Mouse (Mus musculus) stomach, embryonic 15.5 days (tissue): Measurements from ENCODE around the gene Foxi1. TPM values are rescaled to one million over a fixed set of nuclear protein-coding genes. Genes with fewer than 3 reads are reported as not detected.

ENCODE experiments used
- ATAC-seq: fragments of 200-750 bp; cut with Nextera tagmentation; 2 replicates; pipeline ENCODE4 v1.8.0; 2017; ENCODE audit warnings: low read depth, moderate number of reproducible peaks, moderate TSS enrichment; ENCODE audit not compliant: insufficient read depth, low FRiP score
- H3K27ac ChIP-seq: fragments of 300-500 bp; sonication (generic); 2 replicates; pipeline ENCODE4 v1.5.1; 2015; ENCODE audit warnings: mild to moderate bottlenecking, inconsistent platforms
- H3K27me3 ChIP-seq: fragments of 300-500 bp; sonication (generic); replicated peaks from 2 replicates; pipeline ENCODE4 v1.6.1; 2015; ENCODE audit warnings: inconsistent platforms
- H3K36me3 ChIP-seq: fragments of 300-500 bp; sonication (generic); 2 replicates; pipeline ENCODE4 v1.6.1; 2015; ENCODE audit warnings: inconsistent platforms
- H3K4me1 ChIP-seq: fragments of 300-500 bp; sonication (generic); 2 replicates; pipeline ENCODE4 v1.6.1; 2015; ENCODE audit warnings: inconsistent platforms
- H3K4me2 ChIP-seq: fragments of 300-500 bp; sonication (generic); 2 replicates; pipeline ENCODE4 v1.6.1; 2015; ENCODE audit warnings: mild to moderate bottlenecking, inconsistent platforms
- H3K4me3 ChIP-seq: fragments of 300-500 bp; sonication (generic); replicated peaks from 2 replicates; pipeline ENCODE4 v1.5.1; 2015; ENCODE audit warnings: inconsistent platforms
- H3K9ac ChIP-seq: fragments of 300-500 bp; sonication (generic); 2 replicates; pipeline ENCODE4 v1.6.1; 2015; ENCODE audit warnings: inconsistent platforms
- H3K9me3 ChIP-seq: fragments of 300-500 bp; sonication (generic); 2 replicates; pipeline ENCODE4 v1.6.1; 2016; ENCODE audit warnings: inconsistent platforms
- WGBS: fragments of 180-500 bp; shearing (Covaris S2); methylation state at CpG from one replicate; pipeline ENCODE4 v1.1.7; 2015; 5-methylcytosine and 5-hydroxymethylcytosine counted together
- polyA plus RNA-seq: library from polyadenylated mRNA; unstranded; fragments of >200 nt; fragmentation: Nextera tagmentation; extraction: Ambion mirVana; gene quantifications from 2 replicates; pipeline ENCODE4 v1.2.1, GENCODE M21; 2015

Foxi1 gene
- polyA plus RNA-seq, 1 experiment from 2014 or later = not detected

DNA sequence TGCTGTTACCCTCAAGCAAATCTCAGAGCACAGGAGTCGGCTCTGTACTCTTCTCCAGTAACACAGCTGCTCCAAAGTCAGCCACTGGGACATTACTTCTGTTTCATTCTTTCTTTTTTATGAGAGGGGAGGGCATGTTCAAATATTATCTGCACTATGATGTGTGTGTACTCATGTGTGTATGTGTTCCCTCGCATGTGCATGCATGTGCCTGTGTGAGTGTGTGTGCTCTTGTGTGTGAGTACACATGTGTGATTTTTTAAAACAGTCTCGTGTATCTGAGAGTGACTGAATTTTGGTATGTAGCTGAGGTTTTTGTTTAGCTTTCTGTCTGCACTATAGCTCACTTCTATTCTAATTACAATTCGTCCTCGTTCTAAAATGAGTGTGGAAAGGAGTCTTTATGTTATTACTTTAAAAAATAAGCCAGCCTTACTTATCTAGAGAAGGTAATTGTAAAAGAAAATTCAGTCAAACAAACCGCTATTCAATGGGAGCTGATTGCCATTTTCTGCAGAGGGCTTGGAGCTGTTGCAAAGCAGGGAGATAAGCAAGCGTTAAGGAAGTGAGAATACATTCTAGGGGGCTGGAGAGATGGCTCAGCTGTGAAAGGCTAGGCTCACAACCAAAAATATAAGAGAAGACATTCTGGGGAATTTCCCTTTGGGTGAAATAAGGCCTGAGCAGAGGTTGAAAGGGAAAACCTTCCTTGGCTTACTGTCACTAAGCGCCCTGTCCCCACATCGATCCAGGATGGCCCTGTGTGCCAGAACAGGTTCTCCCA is 13.5 kb downstream of the Foxi1 start:
- H3K36me3 ChIP-seq = no peaks in the 10 kb centered on the region
- no peak overlapping the region for H3K4me2 ChIP-seq
- no peak overlapping the region for H3K9ac ChIP-seq
- no peaks in the 10 kb centered on the region for H3K9me3 ChIP-seq
- H3K27ac ChIP-seq = no peak overlapping the region
- no peak overlapping the region for H3K4me3 ChIP-seq
- 43% methylated on average over 9 of the region's 9 CpGs for WGBS
- H3K4me1 ChIP-seq = no peaks in the 10 kb centered on the region
- no peaks in the 10 kb centered on the region for H3K27me3 ChIP-seq
- ATAC-seq = no peak

GRCm38 (mm10) chr11:34193658-34194057 is 14.2 kb downstream of the Foxi1 start:
- 49% methylated on average over 3 of the region's 3 CpGs for WGBS
- H3K27ac ChIP-seq = no peak overlapping the region
- H3K9me3 ChIP-seq = no peaks in the 10 kb centered on the region
- H3K9ac ChIP-seq = no peak overlapping the region
- no peaks in the 10 kb centered on the region for H3K4me1 ChIP-seq
- H3K4me3 ChIP-seq = no peak overlapping the region
- no peaks in the 10 kb centered on the region for H3K27me3 ChIP-seq
- no peaks in the 10 kb centered on the region for H3K36me3 ChIP-seq
- H3K4me2 ChIP-seq = no peak overlapping the region
- no peak for ATAC-seq

- Histone ChIP-seq H3K4me3 (no peak overlapping the region), H3K4me1 (peaks cover 5% of the 10 kb centered on the region), H3K4me2 (no peak overlapping the region), H3K9me3 (no peaks in the 10 kb centered on the region), H3K36me3 (no peaks in the 10 kb centered on the region), H3K27ac (no peak overlapping the region), H3K27me3 (no peaks in the 10 kb centered on the region), H3K9ac (no peak overlapping the region)
- no peak for ATAC-seq
- WGBS = 74% methylated on average over 2 of the region's 2 CpGs
Observed at GRCm38 (mm10) chr11:34184266-34184665, 23.6 kb downstream of the Foxi1 start.

GRCm38 (mm10) chr11:34181214-34182117 is 26.4 kb downstream of the Foxi1 start:
- no peak overlapping the region for H3K4me2 ChIP-seq
- ATAC-seq = peak; percentile 83
- WGBS = 20% methylated on average over 8 of the region's 8 CpGs
- H3K4me3 ChIP-seq = no peak overlapping the region
- H3K9me3 ChIP-seq = no peaks in the 10 kb centered on the region
- no peak overlapping the region; the same call in 1 of the 2 replicates for H3K9ac ChIP-seq
- H3K27me3 ChIP-seq = no peaks in the 10 kb centered on the region
- H3K4me1 ChIP-seq = peaks cover 5% of the 10 kb centered on the region
- no peak overlapping the region; the same call in none of the 2 replicates for H3K27ac ChIP-seq
- no peaks in the 10 kb centered on the region for H3K36me3 ChIP-seq

DNA sequence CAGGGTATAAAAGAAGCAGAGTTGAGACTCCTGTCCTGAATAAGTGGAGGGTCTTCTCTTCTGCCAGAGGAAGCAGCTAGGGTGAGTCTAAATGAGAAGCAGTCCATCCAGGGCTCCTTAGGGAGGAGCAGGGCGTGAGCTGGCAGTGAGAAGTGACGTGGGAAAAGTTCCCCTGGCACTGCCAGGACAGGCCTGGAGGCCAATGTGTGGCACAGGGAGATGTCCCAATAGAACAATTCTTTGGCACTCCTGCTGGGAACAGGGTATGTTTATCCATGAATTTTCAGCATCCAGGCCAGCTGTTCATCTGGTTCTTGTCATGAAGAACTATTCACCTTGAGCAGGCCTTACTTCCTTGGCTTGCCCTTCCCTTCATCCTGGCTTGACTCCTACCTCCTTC is 29.1 kb downstream of the Foxi1 start:
- Histone ChIP-seq H3K9me3 (no peaks in the 10 kb centered on the region), H3K4me2 (no peak overlapping the region), H3K27ac (no peak overlapping the region), H3K4me3 (no peak overlapping the region), H3K27me3 (no peaks in the 10 kb centered on the region), H3K9ac (no peak overlapping the region), H3K4me1 (peaks cover 5% of the 10 kb centered on the region), H3K36me3 (no peaks in the 10 kb centered on the region)
- ATAC-seq = no peak
- WGBS = 63% methylated on average over 2 of the region's 2 CpGs

DNA sequence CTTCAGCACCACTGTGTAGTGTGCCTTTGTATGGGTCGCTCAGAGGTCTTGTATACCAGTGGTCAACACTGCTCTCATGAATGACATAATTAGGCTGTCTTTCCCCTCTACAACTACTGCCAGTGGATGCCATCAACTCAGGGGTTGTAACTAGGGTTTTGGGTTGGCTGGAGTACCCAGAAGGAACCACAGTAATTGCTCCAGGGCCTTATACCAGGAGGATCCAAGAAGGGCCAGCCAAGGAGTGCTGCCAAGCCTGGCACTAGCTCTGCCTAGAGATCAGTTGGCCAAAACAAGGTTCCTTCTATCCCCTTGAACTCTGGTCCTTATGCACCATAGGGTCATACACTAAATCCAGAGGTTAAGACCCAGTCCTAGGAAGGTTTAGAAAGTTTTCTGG is 31.5 kb downstream of the Foxi1 start:
- H3K27me3 ChIP-seq = no peaks in the 10 kb centered on the region
- WGBS = 93% methylated on average over 1 of the region's 1 CpGs
- H3K9me3 ChIP-seq = no peaks in the 10 kb centered on the region
- no peak overlapping the region for H3K9ac ChIP-seq
- ATAC-seq = no peak
- H3K4me3 ChIP-seq = no peak overlapping the region
- H3K4me2 ChIP-seq = no peak overlapping the region
- no peaks in the 10 kb centered on the region for H3K36me3 ChIP-seq
- H3K27ac ChIP-seq = no peak overlapping the region
- H3K4me1 ChIP-seq = no peaks in the 10 kb centered on the region

GRCm38 (mm10) chr11:34171221-34171620 is 36.7 kb downstream of the Foxi1 start:
- Histone ChIP-seq H3K36me3 (no peaks in the 10 kb centered on the region), H3K27me3 (no peaks in the 10 kb centered on the region), H3K9ac (no peak overlapping the region), H3K9me3 (no peaks in the 10 kb centered on the region), H3K4me3 (no peak overlapping the region), H3K4me1 (0 out of 2 replicates have a peak, but pooled peaks cover 3% of the 10 kb centered on the region), H3K4me2 (no peak overlapping the region), H3K27ac (no peak overlapping the region)
- 88% methylated on average over 1 of the region's 1 CpGs for WGBS
- ATAC-seq = no peak

GRCm38 (mm10) chr11:34169464-34169894 is 38.4 kb downstream of the Foxi1 start:
- Histone ChIP-seq H3K9ac (no peak overlapping the region), H3K4me3 (no peak overlapping the region), H3K27ac (no peak overlapping the region), H3K9me3 (no peaks in the 10 kb centered on the region), H3K4me1 (0 out of 2 replicates have a peak, but pooled peaks cover 3% of the 10 kb centered on the region), H3K4me2 (no peak overlapping the region), H3K36me3 (no peaks in the 10 kb centered on the region), H3K27me3 (no peaks in the 10 kb centered on the region)
- 20% methylated on average over 5 of the region's 5 CpGs for WGBS
- peak; percentile 60; the same call in 1 of the 2 replicates for ATAC-seq

DNA sequence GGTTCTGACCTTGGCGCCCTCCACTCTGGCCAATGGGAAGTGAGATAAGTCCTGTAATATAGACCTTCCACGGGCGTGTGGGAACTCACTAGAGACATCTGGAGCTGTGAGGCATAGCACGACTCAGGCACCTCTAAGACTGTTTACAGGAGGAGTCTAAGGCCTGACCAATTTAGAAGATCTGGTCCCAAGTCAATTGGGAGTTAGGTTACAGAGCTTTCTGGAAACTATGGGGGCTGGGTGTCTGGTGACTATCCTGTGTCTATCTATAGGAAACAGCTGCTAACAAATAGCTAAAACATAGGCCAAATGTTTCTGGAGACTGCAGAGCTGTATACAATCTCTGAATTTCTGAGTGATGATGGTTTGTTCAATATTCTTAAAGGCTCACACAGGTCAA is 41.5 kb downstream of the Foxi1 start:
- no peak overlapping the region for H3K9ac ChIP-seq
- no peak for ATAC-seq
- no peaks in the 10 kb centered on the region for H3K9me3 ChIP-seq
- no peak overlapping the region for H3K4me2 ChIP-seq
- H3K27ac ChIP-seq = no peak overlapping the region
- H3K27me3 ChIP-seq = no peaks in the 10 kb centered on the region
- no peak overlapping the region for H3K4me3 ChIP-seq
- H3K4me1 ChIP-seq = 0 out of 2 replicates have a peak, but pooled peaks cover 3% of the 10 kb centered on the region
- no peaks in the 10 kb centered on the region for H3K36me3 ChIP-seq
- WGBS = 55% methylated on average over 4 of the region's 4 CpGs

GRCm38 (mm10) chr11:34165278-34165677 is 42.6 kb downstream of the Foxi1 start:
- Histone ChIP-seq H3K27me3 (no peaks in the 10 kb centered on the region), H3K36me3 (no peaks in the 10 kb centered on the region)
- 90% methylated on average over 11 of the region's 11 CpGs for WGBS

DNA sequence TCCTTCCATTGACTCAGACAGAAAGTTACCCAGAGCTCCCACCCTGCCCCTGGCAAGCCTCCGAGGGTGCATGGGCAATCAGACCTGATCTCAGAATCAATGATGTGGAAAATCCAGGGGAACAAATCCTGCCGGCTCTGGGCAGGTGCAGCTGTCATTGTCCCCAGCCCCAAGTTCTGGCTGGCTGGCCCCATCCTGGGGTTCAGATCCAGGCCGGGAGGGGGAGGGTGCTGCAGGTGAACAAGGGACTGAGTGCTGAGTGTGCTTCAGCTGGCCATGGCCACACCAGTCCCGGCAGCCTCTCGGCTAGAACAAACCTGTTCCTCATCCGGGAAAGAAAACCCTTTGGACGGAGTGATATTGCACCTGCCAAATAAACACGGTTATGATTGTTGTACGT is 49.0 kb downstream of the Foxi1 start:
- Histone ChIP-seq H3K9me3 (no peaks in the 10 kb centered on the region), H3K4me1 (no peaks in the 10 kb centered on the region), H3K4me3 (no peak overlapping the region), H3K27ac (no peak overlapping the region), H3K27me3 (no peaks in the 10 kb centered on the region), H3K9ac (no peak overlapping the region), H3K4me2 (no peak overlapping the region), H3K36me3 (no peaks in the 10 kb centered on the region)
- WGBS = 83% methylated on average over 9 of the region's 9 CpGs
- ATAC-seq = no peak

More at GRCm38 (mm10) chr11:34165278-34165677, 42.6 kb downstream of the Foxi1 start:
- Histone ChIP-seq H3K4me2 (no peak overlapping the region), H3K27ac (no peak overlapping the region), H3K4me1 (0 out of 2 replicates have a peak, but pooled peaks cover 3% of the 10 kb centered on the region), H3K4me3 (no peak overlapping the region), H3K9me3 (no peaks in the 10 kb centered on the region), H3K9ac (no peak overlapping the region)
- no peak for ATAC-seq

DNA sequence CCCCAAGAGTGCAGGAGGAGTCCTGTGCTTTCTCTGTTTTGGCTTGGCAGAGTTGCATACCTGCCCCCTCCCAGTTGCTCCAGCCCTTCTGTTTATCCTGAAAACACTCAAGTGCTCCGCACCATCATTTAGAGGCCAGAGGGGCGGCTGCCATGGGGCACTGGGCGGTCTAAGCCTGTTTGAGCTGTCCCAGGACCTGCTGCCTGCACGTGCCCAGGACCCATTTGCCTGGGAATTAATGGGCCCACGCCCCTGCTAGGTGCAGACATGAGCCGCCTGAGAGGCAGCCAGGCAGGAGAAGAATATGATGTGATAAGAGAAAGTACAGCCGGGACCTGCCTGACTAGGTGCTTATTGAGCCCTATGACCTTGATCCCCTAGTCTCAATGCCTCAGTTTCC is 52.7 kb downstream of the Foxi1 start:
- Histone ChIP-seq H3K4me1 (no peaks in the 10 kb centered on the region), H3K36me3 (no peaks in the 10 kb centered on the region), H3K9me3 (no peaks in the 10 kb centered on the region), H3K4me3 (no peak overlapping the region), H3K27ac (no peak overlapping the region), H3K9ac (no peak overlapping the region), H3K4me2 (no peak overlapping the region), H3K27me3 (no peaks in the 10 kb centered on the region)
- ATAC-seq = no peak
- WGBS = 54% methylated on average over 7 of the region's 7 CpGs
